8 mouse cellular contexts compared by ENCODE assay signal in genomic region chr16:17124871-17125520, GRCm38 (mm10). TPM values are rescaled to one million over a fixed set of nuclear protein-coding genes. Genes with fewer than 3 reads are reported as not detected.
DNase-seq lines count a peak whose midpoint lies in the region; ATAC-seq lines count a peak whose summit lies in the region.

Gene 2610318N02Rik, minus strand, starts transcription at chr16:17125167.

- peak within 1 kb of the TSS; percentile 46 for H3K4me3 ChIP-seq in hindbrain, embryonic 16.5 days (ENCODE audit: low read length)

- DNase-seq in T-cell, adult 2 months (ENCODE audit: low spot score) = peak; percentile 44
- peak; percentile 65 for DNase-seq in cerebellum, adult 9-11 months
- DNase-seq in frontal cortex, postnatal 10 days (ENCODE audit: low spot score in 2 of 2) = peak; percentile 49 to 58
- peak; percentile 44 to 55 for DNase-seq in left cerebral cortex, adult 8-10 months (ENCODE audit: low spot score in 2 of 2)
- DNase-seq in right cerebral cortex, adult 18-20 months = peak; percentile 74
- DNase-seq in urinary bladder, postnatal 14 days (ENCODE audit: low spot score) = peak; percentile 79

- H3K9ac ChIP-seq in hindbrain, embryonic 16.5 days (ENCODE audit: low read depth, low read length) = peak within 1 kb of the TSS; percentile 52

- 0% methylated on average over 25 of the region's 25 CpGs for WGBS in hindbrain, embryonic 16.5 days

- no peaks in the 10 kb centered on the region for H3K9me3 ChIP-seq in hindbrain, embryonic 16.5 days (ENCODE audit: control insufficient read depth, low read length)

- H3K36me3 ChIP-seq in hindbrain, embryonic 16.5 days (ENCODE audit: control insufficient read depth, insufficient read depth, low read length) = no peaks in the 10 kb centered on the region

- H3K4me2 ChIP-seq in hindbrain, embryonic 16.5 days (ENCODE audit: low read length) = peak within 1 kb of the TSS; percentile 76

- peak; percentile 91 for ATAC-seq in hindbrain, embryonic 16.5 days
- ATAC-seq in megakaryocyte, adult 5-6 weeks (ENCODE audit: poor library complexity, severe bottlenecking) = peak; percentile 98

- H3K4me1 ChIP-seq in hindbrain, embryonic 16.5 days (ENCODE audit: control insufficient read depth, insufficient read depth, low read depth, low read length) = peaks cover 17% of the 10 kb centered on the region

- H3K27me3 ChIP-seq in hindbrain, embryonic 16.5 days (replicated peaks; ENCODE audit: control insufficient read depth, insufficient read depth, low read length) = no peaks in the 10 kb centered on the region

- H3K27ac ChIP-seq in hindbrain, embryonic 16.5 days (ENCODE audit: low read depth, low read length) = no peak within 1 kb of the TSS

RNA-seq across cellular contexts. Expression of gene 2610318N02Rik, which starts in this region (rescaled TPM):
- polyA plus RNA-seq in hindbrain, embryonic 16.5 days (2015; fragmentation: Nextera tagmentation; extraction: Ambion mirVana) = 13.0 and 13.3 TPM in 2 replicates
- total RNA-seq in left cerebral cortex, adult 8-10 months (2022) = 1 to 10 TPM; 1.8 to 2.7 (median 2.4) TPM
- 6.3 and 6.5 TPM in 2 replicates for total RNA-seq in megakaryocyte, adult 5-6 weeks (2015)
- 3.5 and 5.4 TPM in 2 replicates for total RNA-seq in megakaryocyte, adult 5-6 weeks (2017)
